Mouse (Mus musculus) embryo, embryonic 11 days (tissue): ENCODE results near the gene Thoc3.
A peak's percentile ranks its signal among the peaks of the same experiment; 100 is the strongest.
"Not testable (repeated sequence)": the region's sequence is repeated elsewhere in the genome, so short reads cannot be mapped to it uniquely, and the experiment has no call there.

Experiments
- DNase-seq: peaks from one replicate; pipeline ENCODE4 v3.0.0-alpha.2; 2015

Gene Thoc3

DNA sequence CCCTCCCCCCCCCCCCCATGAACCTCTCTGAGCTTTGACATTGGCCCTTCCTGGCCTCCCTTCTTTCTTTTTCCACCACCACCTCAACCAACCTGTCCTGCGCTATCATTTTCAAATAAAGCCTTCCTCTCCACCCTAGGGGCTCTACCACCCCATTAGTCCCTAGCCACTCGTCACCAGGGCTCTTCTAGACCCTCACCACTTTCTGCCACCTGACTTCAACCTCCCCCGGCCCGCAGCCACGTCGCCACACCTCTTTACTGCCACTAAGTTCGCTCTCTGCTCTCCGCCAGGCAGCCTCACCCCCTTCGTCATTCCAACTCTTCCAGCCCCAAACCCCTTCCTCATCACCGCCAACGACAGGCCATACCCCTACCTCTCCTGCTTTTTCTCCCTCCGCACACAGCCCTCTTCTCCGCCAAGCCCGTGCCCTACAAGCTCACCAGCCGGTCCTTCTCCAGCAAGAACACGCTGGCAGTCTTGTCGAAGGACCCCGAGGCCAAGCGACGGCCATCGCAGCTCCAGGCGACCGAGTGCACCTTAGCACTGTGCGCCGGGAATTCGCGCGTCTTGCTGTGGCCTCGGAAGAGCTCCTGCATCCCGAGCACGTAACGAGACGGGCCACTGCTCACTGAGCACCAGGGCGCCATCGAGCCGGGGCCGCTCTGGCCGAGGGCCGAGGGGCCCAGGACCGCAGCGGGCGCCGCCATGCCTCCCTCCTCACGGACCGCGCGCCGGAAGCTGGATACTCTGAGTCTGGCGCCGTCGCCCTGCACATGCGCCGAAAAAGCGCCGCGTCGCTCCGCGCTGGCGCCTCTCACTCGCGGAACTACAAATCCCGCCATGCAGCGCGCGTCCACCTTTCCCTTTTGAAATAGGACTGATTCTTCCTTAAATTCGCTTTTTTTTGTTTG lies at the start of gene Thoc3:
Gene Thoc3 (minus strand): TSS at position 752 of the 914 bp plus-strand sequence.
- DNase-seq: peak; percentile 96

DNA sequence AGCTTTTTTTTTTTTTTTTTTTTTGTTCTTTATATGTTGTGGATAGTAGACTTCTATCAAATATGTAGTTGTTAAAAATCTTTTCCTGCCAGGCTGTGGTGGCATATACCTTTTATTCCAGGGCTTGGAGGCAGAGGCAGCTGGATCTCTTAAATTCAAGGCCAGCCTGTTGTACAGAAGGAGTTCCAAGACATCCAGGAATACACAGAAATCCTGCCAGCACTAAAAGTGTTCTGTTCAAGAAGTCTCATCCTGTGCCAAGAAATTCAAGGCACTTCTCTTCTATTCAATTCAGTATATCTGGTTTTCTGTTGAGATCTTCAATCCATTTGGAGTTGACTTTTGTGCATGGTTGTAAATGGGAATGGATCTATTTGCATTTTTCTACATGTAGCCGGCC lies 37.3 kb upstream of the Thoc3 start:
- no peak for DNase-seq

DNA sequence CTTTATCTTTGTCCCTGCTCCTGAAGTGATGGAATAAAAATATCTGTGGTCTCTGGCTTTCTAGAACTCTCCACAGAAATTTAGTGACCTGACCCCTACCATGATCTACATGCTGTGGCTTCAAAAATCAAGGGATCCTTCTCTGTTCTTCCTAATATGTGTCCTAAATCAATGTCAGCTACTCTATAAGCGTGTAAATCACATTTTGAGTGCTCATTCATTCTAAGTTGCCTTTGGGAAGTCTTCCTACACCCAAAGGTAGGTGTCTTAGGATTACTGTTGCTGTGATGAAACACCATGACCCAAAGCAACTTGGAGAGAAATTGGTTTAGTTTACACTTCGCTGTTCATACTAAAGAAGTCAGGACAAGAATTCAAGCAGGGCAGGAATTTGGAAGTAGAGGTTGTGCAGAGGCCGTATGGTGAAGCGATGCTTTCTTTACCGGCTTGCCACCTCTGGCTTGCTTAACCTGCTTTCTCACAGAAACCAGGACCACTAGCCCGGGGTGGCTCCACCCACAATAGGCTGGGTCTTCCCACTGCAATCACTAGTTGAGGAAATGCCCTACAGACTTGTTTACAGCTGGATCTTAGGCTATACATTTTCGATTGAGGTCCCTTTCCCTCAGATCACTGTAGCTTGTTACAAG lies 36.1 kb upstream of the Thoc3 start:
- DNase-seq: peak; percentile 26

DNA sequence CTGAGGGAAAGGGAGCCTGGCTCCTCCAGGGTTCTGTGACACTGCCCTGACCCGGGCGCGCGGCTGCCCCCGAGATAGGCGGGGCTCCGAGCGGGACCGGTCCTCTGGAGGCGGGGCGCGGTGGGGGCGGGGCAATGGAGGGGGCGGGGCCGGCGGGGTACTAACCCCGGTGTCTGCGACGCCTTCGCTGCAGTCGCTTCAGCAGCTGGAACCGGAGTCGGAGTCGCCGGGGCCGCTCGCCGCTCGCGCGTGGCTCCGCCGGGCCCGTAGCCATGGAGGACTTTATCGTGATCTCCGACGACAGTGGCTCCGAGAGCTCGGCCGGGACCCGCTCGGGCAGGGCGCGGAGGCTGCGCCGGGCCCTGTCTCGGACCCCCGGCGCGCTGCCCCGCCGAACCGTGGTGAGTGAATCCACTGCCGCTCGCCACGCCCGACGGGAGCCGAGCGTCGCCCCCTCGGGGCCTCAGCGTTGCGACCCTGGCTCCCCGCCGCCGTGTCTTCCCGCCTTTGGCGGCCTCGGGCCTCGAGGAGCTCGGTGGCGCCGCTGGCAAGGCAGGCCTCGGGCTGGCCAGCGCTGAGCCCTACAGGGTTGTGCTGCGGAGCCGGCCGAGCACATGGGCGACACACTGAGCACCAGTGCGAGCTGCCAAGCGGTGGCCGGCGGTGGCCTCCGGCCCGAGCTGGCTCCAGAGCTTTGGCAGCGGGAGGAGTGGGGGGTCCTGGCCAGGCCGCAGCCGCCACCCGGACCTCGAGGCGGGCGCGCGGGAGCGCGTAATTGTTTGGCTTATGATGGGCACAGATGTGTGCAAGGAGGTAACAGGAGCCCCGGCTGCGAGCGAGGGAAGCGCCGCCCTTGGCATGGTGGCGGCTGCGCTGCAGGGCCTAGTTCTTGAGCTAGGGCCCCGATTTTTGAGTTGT lies 35.2 kb upstream of the Thoc3 start, which contains the start of gene Simc1:
Gene Simc1 (plus strand): TSS at position 176 of the 918 bp plus-strand sequence.
- DNase-seq: peak; percentile 88

DNA sequence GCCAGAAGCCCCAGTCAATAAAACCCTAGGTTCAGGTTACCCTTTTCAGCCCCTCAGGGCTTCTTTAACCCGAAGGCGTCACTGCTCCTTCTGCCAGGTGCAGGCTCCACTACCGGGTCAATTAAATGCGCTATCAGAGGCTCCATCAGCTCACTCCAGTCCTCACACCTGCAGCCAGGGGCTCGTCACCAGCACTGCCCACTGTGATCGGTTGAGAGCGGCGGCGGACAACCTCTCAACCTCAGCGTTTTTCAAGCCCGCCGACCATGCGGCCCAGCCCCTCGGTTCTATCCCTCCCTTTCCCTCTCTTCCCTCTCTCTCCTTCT lies 34.6 kb upstream of the Thoc3 start:
- DNase-seq: no peak

DNA sequence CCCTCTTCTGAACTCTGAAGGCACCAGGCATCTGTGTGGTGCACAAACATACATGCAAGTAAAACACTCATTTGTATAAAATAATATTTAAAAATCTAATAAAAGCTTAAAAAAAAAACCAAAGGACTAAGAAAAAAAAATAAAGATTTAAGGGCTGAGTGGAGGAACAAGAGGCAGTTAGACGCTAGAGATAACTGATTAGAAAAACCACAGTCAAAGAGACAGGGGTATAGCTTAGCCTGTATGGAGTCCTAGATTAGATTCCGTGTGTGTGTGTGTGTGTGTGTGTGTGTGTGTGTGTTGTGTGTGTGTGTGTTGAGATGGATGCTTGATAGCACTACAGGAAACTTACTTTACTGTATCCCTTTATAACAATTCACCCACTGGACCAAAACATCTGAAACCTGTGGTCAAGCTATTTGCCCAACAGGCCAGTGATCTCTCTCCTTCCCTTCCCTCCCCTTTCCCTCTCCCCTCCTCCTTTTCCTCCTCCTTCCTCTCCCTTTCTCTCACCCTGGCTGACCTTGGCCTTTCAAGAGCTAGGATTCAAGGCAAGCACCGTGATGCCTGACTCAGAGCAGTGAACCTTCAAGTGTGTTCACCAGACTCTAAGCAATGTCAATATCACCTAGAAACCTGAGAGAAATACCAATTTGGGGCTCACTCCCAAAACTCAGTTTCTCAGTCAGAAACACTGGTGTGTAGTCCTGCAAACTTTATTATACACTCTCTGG lies 33.5 kb upstream of the Thoc3 start:
- no peak for DNase-seq

DNA sequence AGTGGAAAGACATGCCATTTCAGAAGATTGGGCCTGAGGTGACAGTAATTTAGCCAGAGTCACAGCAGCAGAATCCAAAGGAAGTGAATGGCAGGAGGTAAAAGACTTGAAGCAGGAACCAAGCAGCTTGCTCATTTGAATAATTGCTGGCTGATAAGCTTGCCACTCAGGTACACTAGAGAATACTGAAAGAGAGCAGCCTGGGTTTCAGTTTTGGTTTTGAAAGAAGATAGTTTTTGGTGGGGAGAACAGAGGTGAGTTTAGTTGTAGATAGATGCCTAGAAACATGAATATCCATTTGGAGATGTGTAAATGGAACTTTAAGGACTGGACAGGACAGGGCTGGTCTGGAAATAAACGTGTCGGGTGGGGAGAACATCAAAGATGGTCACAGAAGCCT lies 32.7 kb upstream of the Thoc3 start:
- no peak for DNase-seq

- DNase-seq: not testable (repeated sequence)
These were observed 30.9 kb upstream of the Thoc3 start for GRCm38 (mm10) chr13:54499551-54499950.

- no peak for DNase-seq
These were observed 22.7 kb upstream of the Thoc3 start for GRCm38 (mm10) chr13:54491381-54491780.

DNA sequence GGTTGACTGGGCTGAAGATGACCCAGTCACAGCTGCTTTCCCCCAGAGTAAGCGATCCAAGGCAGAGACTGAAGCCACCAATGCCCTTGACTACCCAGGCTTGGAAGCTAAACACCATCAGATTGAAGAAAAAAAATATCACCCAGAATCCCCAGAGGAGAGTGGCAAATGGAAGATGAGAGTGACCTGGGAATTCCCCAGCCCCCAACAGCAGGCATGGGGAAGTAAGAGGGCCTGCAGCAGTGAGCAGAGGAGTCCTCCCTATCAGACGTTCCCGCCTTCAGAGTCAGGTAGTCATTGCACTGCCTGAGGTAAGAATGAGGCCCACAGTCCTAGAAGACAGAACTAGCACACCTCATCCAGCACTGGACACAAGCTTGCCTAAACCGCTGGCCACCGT lies 21.8 kb upstream of the Thoc3 start:
- DNase-seq: no peak

GRCm38 (mm10) chr13:54481498-54481897 lies 12.8 kb upstream of the Thoc3 start:
- DNase-seq: no peak

GRCm38 (mm10) chr13:54479286-54479685 lies 10.6 kb upstream of the Thoc3 start:
- no peak for DNase-seq

- no peak for DNase-seq
These were observed 7.1 kb upstream of the Thoc3 start for GRCm38 (mm10) chr13:54475702-54476101.

DNA sequence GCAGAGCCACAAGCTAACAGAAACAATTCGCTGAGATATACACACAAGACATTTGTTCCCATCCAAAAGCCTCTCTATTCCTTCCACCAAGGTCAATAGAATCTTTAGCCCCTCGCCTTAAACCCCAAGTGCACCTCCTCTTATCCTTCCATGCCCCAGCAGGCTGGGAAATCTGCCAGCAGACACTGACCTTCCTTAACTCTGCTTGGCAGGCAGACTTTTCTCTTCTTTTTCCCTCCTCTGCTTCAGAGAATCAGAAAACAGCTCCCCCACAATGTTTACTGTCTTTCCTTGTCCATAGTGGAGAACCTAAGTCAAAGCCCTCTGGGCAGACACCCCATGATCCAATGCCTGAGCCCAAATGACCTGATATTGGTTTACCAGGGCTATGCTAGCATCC lies 6.3 kb upstream of the Thoc3 start:
- no peak for DNase-seq

DNA sequence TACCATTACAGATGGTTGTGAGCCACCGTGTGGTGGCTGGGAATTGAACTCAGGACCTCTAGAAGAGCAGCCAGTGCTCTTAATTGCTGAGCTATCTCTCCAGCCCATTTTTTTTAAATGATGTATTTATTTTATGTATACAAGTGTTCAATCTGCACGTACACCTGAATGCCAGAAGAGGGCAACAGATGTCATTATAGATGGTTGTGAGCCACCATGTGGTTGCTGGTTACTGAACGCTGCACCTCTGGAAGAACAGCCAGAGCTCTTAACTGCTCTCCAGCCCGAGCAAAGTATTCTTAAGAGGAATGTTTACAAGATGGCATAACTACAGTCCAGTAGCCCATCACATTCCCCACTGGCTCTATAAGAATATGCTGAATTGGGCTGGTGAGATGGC lies 3.3 kb upstream of the Thoc3 start:
- DNase-seq: no peak

- DNase-seq: no peak
These were observed 334 bp upstream of the Thoc3 start for GRCm38 (mm10) chr13:54469012-54469354.

GRCm38 (mm10) chr13:54459282-54459681 lies 9.4 kb downstream of the Thoc3 start:
- no peak for DNase-seq

GRCm38 (mm10) chr13:54457062-54457461 lies 11.6 kb downstream of the Thoc3 start:
- DNase-seq: peak; percentile 17

GRCm38 (mm10) chr13:54447496-54448224 lies 21.0 kb downstream of the Thoc3 start:
- peak; percentile 85 for DNase-seq

DNA sequence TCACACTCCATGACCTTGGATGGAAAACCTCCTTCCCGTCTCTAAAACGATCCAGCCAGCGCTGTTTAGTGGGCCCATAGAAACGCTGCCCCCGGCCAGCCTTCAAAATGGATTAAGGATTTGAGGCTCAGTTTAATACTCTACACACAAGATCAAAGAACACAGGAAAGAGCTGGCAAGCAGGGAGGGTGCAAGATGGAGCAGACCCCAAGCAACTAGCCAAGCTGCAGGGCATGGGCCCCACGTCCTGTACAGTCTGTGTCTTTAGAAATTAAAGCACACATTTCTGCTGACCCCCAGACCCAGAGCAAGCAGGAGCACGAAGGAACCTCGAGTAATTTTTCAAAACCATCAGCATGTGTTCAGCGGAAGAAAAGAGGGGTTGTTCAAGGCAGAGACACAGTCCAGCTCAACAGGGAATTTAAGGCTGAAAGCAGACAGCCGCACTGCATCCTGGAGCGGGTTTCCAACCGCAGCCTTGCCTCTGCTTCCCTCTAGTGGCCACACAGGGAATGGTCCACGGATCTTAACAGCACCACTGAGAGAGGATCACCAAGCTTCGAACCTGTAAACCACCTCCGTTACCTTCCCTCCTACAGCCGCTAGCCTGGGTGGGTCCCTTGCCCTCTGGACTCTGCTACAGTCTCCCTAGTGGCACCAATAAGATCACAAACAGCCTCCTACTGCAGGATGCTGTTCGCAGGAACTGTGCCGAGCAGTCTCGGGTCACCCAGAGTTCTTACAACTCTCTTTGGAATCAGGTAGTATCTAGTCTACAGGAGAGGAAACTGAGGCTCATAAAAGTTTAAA lies 21.8 kb downstream of the Thoc3 start:
- peak; percentile 87 for DNase-seq

GRCm38 (mm10) chr13:54443693-54444092 lies 25.0 kb downstream of the Thoc3 start:
- DNase-seq: no peak
